In the genomic region with DNA sequence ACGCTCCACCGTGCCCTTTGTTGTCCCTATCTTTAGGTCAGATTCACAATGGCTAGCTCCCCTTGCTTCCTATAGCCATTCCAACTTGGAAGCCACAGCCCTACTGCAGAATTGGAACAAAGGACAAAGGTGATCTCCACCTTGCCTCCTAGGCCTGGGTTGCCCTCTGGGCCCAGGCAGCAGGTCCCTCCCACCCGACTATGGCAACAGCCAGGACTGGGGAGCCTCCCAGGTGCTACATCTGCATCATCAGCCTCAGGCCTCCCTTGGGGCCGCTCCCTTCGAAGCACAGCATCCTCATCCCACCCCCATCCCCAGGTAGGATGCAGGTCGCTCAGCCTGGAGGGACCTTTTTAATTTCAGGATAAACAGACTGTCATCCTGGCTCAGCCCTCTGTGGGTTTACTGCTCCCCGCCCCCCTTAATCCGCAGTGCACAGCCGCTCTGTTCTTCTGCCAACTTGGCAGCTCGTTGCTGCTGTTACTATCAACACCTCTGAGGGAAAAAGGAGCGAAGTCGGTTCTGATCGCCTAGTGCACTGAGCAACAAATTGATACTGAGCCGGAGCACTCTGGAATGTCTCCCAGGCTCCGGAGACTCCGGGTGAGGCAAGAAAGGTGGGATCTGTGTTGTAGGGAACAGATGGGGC, we compare ENCODE assay signal across 9 mouse cellular contexts. TPM values are rescaled to one million over a fixed set of nuclear protein-coding genes. Genes with fewer than 3 reads are reported as not detected.
A peak's percentile ranks its signal among the peaks of the same experiment; 100 is the strongest.
DNase-seq lines count a peak whose midpoint lies in the region; ATAC-seq lines count a peak whose summit lies in the region.
"Had no signal": no experiment of that assay in that cellular context is flagged by ENCODE, and none has a peak within 500 bp of the region (broad histone marks: within the 10 kb centered on the region; RNA-seq: fewer than 3 reads in every experiment).

No protein-coding gene starts in this region.

- no peaks in the 10 kb centered on the region for H3K36me3 ChIP-seq in kidney, embryonic 15.5 days
- H3K36me3 ChIP-seq: G1E had no signal

- H3K9me3 ChIP-seq in kidney, embryonic 15.5 days (replicated peaks): no peaks in the 10 kb centered on the region
- H3K9me3 ChIP-seq: G1E had no signal

- 0 out of 2 replicates have a peak overlapping the region, but pooled peaks have one; percentile 6 for H3K4me3 ChIP-seq in kidney, embryonic 15.5 days (replicated peaks)

- no peak overlapping the region for H3K27ac ChIP-seq in kidney, embryonic 15.5 days

- no peak for ATAC-seq in kidney, embryonic 15.5 days (replicated peaks; ENCODE audit: low FRiP score)
- no peak for ATAC-seq in monocyte, adult 5-6 weeks (replicated peaks; ENCODE audit: insufficient number of reproducible peaks, low FRiP score, low TSS enrichment, poor library complexity, severe bottlenecking)
- no peak for ATAC-seq in granulocyte monocyte progenitor cell, adult 5-6 weeks (replicated peaks; ENCODE audit: poor library complexity, severe bottlenecking)

- intact Hi-C loops in heart, postnatal 10 days (cut with DNase I): no loop called here
- intact Hi-C loops in left cerebral cortex, postnatal 10 days (cut with DNase I): no loop called here

- no peak overlapping the region for H3K9ac ChIP-seq in kidney, embryonic 15.5 days

- WGBS in kidney, embryonic 15.5 days: 16% methylated on average over 16 of the region's 16 CpGs

- H3K27me3 ChIP-seq in kidney, embryonic 15.5 days: peaks cover 13% of the 10 kb centered on the region

- no peak for DNase-seq in kidney, postnatal 14 days
- DNase-seq in embryo, embryonic 11 days: peak; percentile 12
- DNase-seq in heart, postnatal 10 days: peak; percentile 38 to 64
- DNase-seq in left cerebral cortex, postnatal 10 days (ENCODE audit: extremely low spot score in 1 of 2, low spot score in 2 of 2): peak; percentile 56 to 69
- peak; percentile 28 for DNase-seq in ovary, postnatal 36 days (ENCODE audit: low spot score)

- H3K4me1 ChIP-seq in kidney, embryonic 15.5 days: peaks cover 9% of the 10 kb centered on the region

- peak overlapping the region; percentile 43 for H3K4me2 ChIP-seq in kidney, embryonic 15.5 days

RNA-seq across cellular contexts. Expression of gene Dynll2, which starts 22.3 kb away (rescaled TPM):
- 22.9 and 25.0 TPM in 2 replicates for polyA plus RNA-seq in kidney, embryonic 15.5 days (2015; fragmentation: Nextera tagmentation; extraction: Ambion mirVana)
- total RNA-seq in heart, postnatal 10 days (2021): 100 to 1,000 TPM; 236 to 257 TPM
- 100 to 1,000 TPM; 373 to 406 TPM for total RNA-seq in left cerebral cortex, postnatal 10 days (2021)
- total RNA-seq in monocyte, adult 5-6 weeks (2017): 10.6 to 15.0 TPM (median 12.3 TPM) in 3 replicates
- 20.9 and 24.9 TPM in 2 replicates for total RNA-seq in granulocyte monocyte progenitor cell, adult 5-6 weeks (2014; fragmentation: Nextera tagmentation)
- total RNA-seq in granulocyte monocyte progenitor cell, adult 5-6 weeks (2017): 12.3 and 17.3 TPM in 2 replicates

RNA-seq across cellular contexts. Expression of gene Srsf1, which starts 37.5 kb away (rescaled TPM):
- 320 and 328 TPM in 2 replicates for polyA plus RNA-seq in kidney, embryonic 15.5 days (2015; fragmentation: Nextera tagmentation; extraction: Ambion mirVana)
- 100 to 1,000 TPM; 156 to 160 TPM for total RNA-seq in heart, postnatal 10 days (2021)
- total RNA-seq in left cerebral cortex, postnatal 10 days (2021): 100 to 1,000 TPM; 172 to 198 TPM
- total RNA-seq in monocyte, adult 5-6 weeks (2017): 220 to 406 TPM (median 277 TPM) in 3 replicates
- 195 and 201 TPM in 2 replicates for total RNA-seq in granulocyte monocyte progenitor cell, adult 5-6 weeks (2014; fragmentation: Nextera tagmentation)
- 500 and 715 TPM in 2 replicates for total RNA-seq in granulocyte monocyte progenitor cell, adult 5-6 weeks (2017)

RNA-seq across cellular contexts. Expression of gene Vezf1, which starts 58.4 kb away (rescaled TPM):
- 42.5 and 42.8 TPM in 2 replicates for polyA plus RNA-seq in kidney, embryonic 15.5 days (2015; fragmentation: Nextera tagmentation; extraction: Ambion mirVana)
- total RNA-seq in heart, postnatal 10 days (2021): 10 to 100 TPM; 44.9 to 45.7 TPM
- total RNA-seq in left cerebral cortex, postnatal 10 days (2021): 10 to 100 TPM; 23.6 to 25.5 TPM
- total RNA-seq in monocyte, adult 5-6 weeks (2017): 45.9 to 57.0 TPM (median 46.6 TPM) in 3 replicates
- 28.2 and 32.0 TPM in 2 replicates for total RNA-seq in granulocyte monocyte progenitor cell, adult 5-6 weeks (2014; fragmentation: Nextera tagmentation)
- 14.3 and 15.8 TPM in 2 replicates for total RNA-seq in granulocyte monocyte progenitor cell, adult 5-6 weeks (2017)

Comparison
In these comparisons a context has a peak if more than half of its experiments do, and no peak if none do; other contexts are left out.
1. RNA of gene Dynll2, which starts 22.3 kb away (total RNA-seq): 373 to 406 TPM in left cerebral cortex, postnatal 10 days and 236 to 257 TPM in heart, postnatal 10 days; 12.3 to 24.9 TPM in granulocyte monocyte progenitor cell, adult 5-6 weeks and 10.6 to 15.0 TPM in monocyte, adult 5-6 weeks; every median in the first group is over 4 times any median in the second.